Mouse (Mus musculus) G1E (cell line): Measurements from ENCODE around the gene Dydc2. TPM values are rescaled to one million over a fixed set of nuclear protein-coding genes. Genes with fewer than 3 reads are reported as not detected.

Experiments
- ATAC-seq: 2 replicates; pipeline ENCODE4 v1.8.0; 2016; ENCODE audit warnings: mild to moderate bottlenecking; ENCODE audit not compliant: insufficient number of reproducible peaks, poor library complexity, low FRiP score, severe bottlenecking; ENCODE audit errors: extremely low read depth
- DNase-seq: peaks from one replicate; pipeline ENCODE4 v3.0.0; 2012; ENCODE audit warnings: low spot score
- H3K27me3 ChIP-seq: 2 replicates; pipeline ENCODE4 v1.6.1; 2012; ENCODE audit warnings: mild to moderate bottlenecking, low read length, inconsistent platforms; ENCODE audit not compliant: insufficient read depth
- H3K36me3 ChIP-seq: replicated peaks from 2 replicates; pipeline ENCODE3; 2012; ENCODE audit warnings: mild to moderate bottlenecking, inconsistent platforms
- H3K4me1 ChIP-seq: 2 replicates; pipeline ENCODE4 v1.6.1; 2012; ENCODE audit warnings: low read depth, low read length, inconsistent platforms, mixed read lengths; ENCODE audit not compliant: insufficient read depth
- H3K4me3 ChIP-seq: 2 replicates; pipeline ENCODE4 v1.5.1; 2012; ENCODE audit warnings: low read depth, mild to moderate bottlenecking, inconsistent platforms, low read length, moderate library complexity, mixed read lengths
- H3K9me3 ChIP-seq: replicated peaks from 2 replicates; pipeline ENCODE4 v1.6.1; 2012; ENCODE audit warnings: inconsistent platforms
- CTCF ChIP-seq: IDR thresholded peaks from 2 replicates; pipeline ENCODE4 v1.5.1; 2012; ENCODE audit warnings: low read depth, low read length, inconsistent platforms, mixed read lengths
- GATA1 ChIP-seq: IDR thresholded peaks from 2 replicates; pipeline ENCODE4 v1.6.1; 2012; ENCODE audit warnings: borderline replicate concordance, low read length, inconsistent platforms, mixed read lengths
- GATA2 ChIP-seq: IDR thresholded peaks from 2 replicates; pipeline ENCODE4 v1.6.1; 2012; ENCODE audit warnings: low read depth, low read length, inconsistent platforms, borderline replicate concordance
- POLR2AphosphoS5 ChIP-seq: IDR thresholded peaks from 2 replicates; pipeline ENCODE4 v1.6.1; 2012; ENCODE audit warnings: low read depth, low read length, inconsistent platforms; ENCODE audit not compliant: insufficient replicate concordance
- TAL1 ChIP-seq: conservative IDR thresholded peaks from 2 replicates; pipeline ENCODE4 v1.6.1; 2012; ENCODE audit warnings: low read depth, low read length, inconsistent platforms, mixed read lengths
- polyA plus RNA-seq: library from polyadenylated mRNA; stranded (reverse); fragments of >175 nt; gene quantifications from 2 replicates; pipeline ENCODE4 v1.2.3, GENCODE M21; 2012
- total RNA-seq, 2 experiments: library from RNA; stranded (forward) in 1 of 2; stranded (reverse) in 1 of 2; fragments of 200-1000 nt in 1 of 2; fragments of >200 nt in 1 of 2; fragmentation: Nextera tagmentation in 1 of 2; gene quantifications; 2 replicates each; pipeline ENCODE4 v1.2.3; 2014 to 2017

Dydc2 gene
- total and polyA plus RNA-seq, 3 experiments = not detected

GRCm38 (mm10) chr14:41025594-41026284, 43.3 kb downstream of the Dydc2 start:
- ATAC-seq = peak; percentile 95
- TF ChIP-seq GATA2 (no peak), TAL1 (peak; percentile 98)
- H3K4me1 ChIP-seq = peaks cover 55% of the 10 kb centered on the region
- peak overlapping the region; percentile 44; the same call in 1 of the 2 replicates for H3K4me3 ChIP-seq
- no peaks in the 10 kb centered on the region for H3K27me3 ChIP-seq
- no peaks in the 10 kb centered on the region for H3K9me3 ChIP-seq
- peak; percentile 68 for DNase-seq
- H3K36me3 ChIP-seq = no peaks in the 10 kb centered on the region

GRCm38 (mm10) chr14:41025087-41025486, 43.9 kb downstream of the Dydc2 start:
- ATAC-seq (no peak), DNase-seq (no peak)
- Histone ChIP-seq H3K4me1 (peaks cover 61% of the 10 kb centered on the region), H3K27me3 (no peaks in the 10 kb centered on the region), H3K9me3 (no peaks in the 10 kb centered on the region), H3K36me3 (no peaks in the 10 kb centered on the region), H3K4me3 (no peak overlapping the region; the same call in 1 of the 2 replicates)
- TF ChIP-seq TAL1 = no peak
- TF ChIP-seq CTCF = no peak
- TF ChIP-seq GATA2 = no peak
- TF ChIP-seq POLR2AphosphoS5 = no peak
- TF ChIP-seq GATA1 = no peak

- ATAC-seq (no peak), DNase-seq (no peak)
- peaks cover 71% of the 10 kb centered on the region for H3K4me1 ChIP-seq
- no peak overlapping the region for H3K4me3 ChIP-seq
- no peak for TF ChIP-seq GATA1
- TF ChIP-seq CTCF = no peak
- no peak for TF ChIP-seq POLR2AphosphoS5
- no peak for TF ChIP-seq GATA2
- TF ChIP-seq TAL1 = no peak
- no peaks in the 10 kb centered on the region for H3K36me3 ChIP-seq
- H3K27me3 ChIP-seq = no peaks in the 10 kb centered on the region
- no peaks in the 10 kb centered on the region for H3K9me3 ChIP-seq
Measured at GRCm38 (mm10) chr14:41021246-41021645, 47.8 kb downstream of the Dydc2 start.

GRCm38 (mm10) chr14:41017460-41017859, 51.5 kb downstream of the Dydc2 start:
- TF ChIP-seq GATA1 (no peak), POLR2AphosphoS5 (no peak), GATA2 (no peak), TAL1 (no peak), CTCF (no peak)
- DNase-seq = no peak
- Histone ChIP-seq H3K4me1 (peaks cover 68% of the 10 kb centered on the region), H3K27me3 (no peaks in the 10 kb centered on the region), H3K36me3 (no peaks in the 10 kb centered on the region), H3K4me3 (no peak overlapping the region), H3K9me3 (no peaks in the 10 kb centered on the region)
- ATAC-seq = no peak

- peaks cover 85% of the 10 kb centered on the region for H3K4me1 ChIP-seq
- TF ChIP-seq GATA2 (no peak), GATA1 (no peak), CTCF (no peak), POLR2AphosphoS5 (no peak), TAL1 (no peak)
- H3K36me3 ChIP-seq = peaks cover 7% of the 10 kb centered on the region
- H3K4me3 ChIP-seq = no peak overlapping the region
- DNase-seq = no peak
- no peaks in the 10 kb centered on the region for H3K9me3 ChIP-seq
- ATAC-seq = no peak
- H3K27me3 ChIP-seq = no peaks in the 10 kb centered on the region
Measured at GRCm38 (mm10) chr14:41014701-41015240, 54.2 kb downstream of the Dydc2 start.

- no peaks in the 10 kb centered on the region for H3K27me3 ChIP-seq
- peaks cover 79% of the 10 kb centered on the region for H3K4me1 ChIP-seq
- peak; percentile 80 for ATAC-seq
- peaks cover 10% of the 10 kb centered on the region for H3K36me3 ChIP-seq
- TF ChIP-seq TAL1 = no peak
- no peak for TF ChIP-seq GATA2
- TF ChIP-seq POLR2AphosphoS5 = no peak
- no peak for TF ChIP-seq GATA1
- no peak for TF ChIP-seq CTCF
- peak; percentile 55 for DNase-seq
- H3K4me3 ChIP-seq = peak within 1 kb of the TSS; percentile 74
- H3K9me3 ChIP-seq = no peaks in the 10 kb centered on the region
Measured at GRCm38 (mm10) chr14:41013630-41014613, 55.1 kb downstream of the Dydc2 start, which contains the start of gene Fam213a. Gene Fam213a, minus strand, starts transcription at chr14:41013788.
